Mouse (Mus musculus) G1E (cell line): ENCODE data around the gene Slc25a26.

Experiments used
- CTCF ChIP-seq: IDR thresholded peaks from 2 replicates; pipeline ENCODE4 v1.5.1; 2012; ENCODE audit warnings: low read depth, low read length, inconsistent platforms, mixed read lengths
- GATA1 ChIP-seq: IDR thresholded peaks from 2 replicates; pipeline ENCODE4 v1.6.1; 2012; ENCODE audit warnings: borderline replicate concordance, low read length, inconsistent platforms, mixed read lengths
- GATA2 ChIP-seq: IDR thresholded peaks from 2 replicates; pipeline ENCODE4 v1.6.1; 2012; ENCODE audit warnings: low read depth, low read length, inconsistent platforms, borderline replicate concordance
- TAL1 ChIP-seq: conservative IDR thresholded peaks from 2 replicates; pipeline ENCODE4 v1.6.1; 2012; ENCODE audit warnings: low read depth, low read length, inconsistent platforms, mixed read lengths

DNA sequence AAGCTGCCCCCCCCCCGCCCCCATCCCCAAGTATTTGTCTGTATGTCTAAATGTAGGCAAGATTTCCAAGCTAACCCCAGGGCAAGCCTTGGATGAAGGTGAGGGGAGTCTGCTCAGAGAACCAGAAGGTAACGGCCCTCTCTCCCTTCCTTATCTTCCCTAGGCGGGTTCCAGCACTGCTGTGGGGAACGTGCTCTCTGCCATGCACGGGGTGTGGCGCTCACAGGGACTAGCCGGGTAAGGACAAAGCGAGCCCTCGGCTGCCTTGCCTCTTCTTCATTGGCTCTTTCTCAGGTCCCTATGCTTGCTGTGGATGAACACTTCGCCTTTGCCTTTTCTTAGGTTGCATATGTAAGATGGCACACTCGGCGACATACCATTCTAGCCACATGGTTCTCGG, 98.9 kb downstream of the Slc25a26 start:
- TF ChIP-seq CTCF (no peak), GATA2 (no peak), TAL1 (no peak), GATA1 (no peak)
